ENCODE assay signal across 32 mouse cellular contexts in genomic region chr11:65055596-65055995, GRCm38 (mm10).
DNase-seq lines count a peak whose midpoint lies in the region; ATAC-seq lines count a peak whose summit lies in the region.
"Had no signal": no experiment of that assay in that cellular context is flagged by ENCODE, and none has a peak within 500 bp of the region (broad histone marks: within the 10 kb centered on the region; RNA-seq: fewer than 3 reads in every experiment).

No protein-coding gene starts in this region.

- no peaks in the 10 kb centered on the region for H3K27me3 ChIP-seq in embryonic facial prominence, embryonic 14.5 days (replicated peaks; ENCODE audit: control insufficient read depth, insufficient read depth, low read length)
- H3K27me3 ChIP-seq in embryonic facial prominence, embryonic 10.5 days (replicated peaks; ENCODE audit: low read depth, poor library complexity, severe bottlenecking), result no peaks in the 10 kb centered on the region
- H3K27me3 ChIP-seq in heart, embryonic 13.5 days (replicated peaks), result no peaks in the 10 kb centered on the region
- no peaks in the 10 kb centered on the region for H3K27me3 ChIP-seq in kidney, embryonic 16.5 days (ENCODE audit: insufficient read depth, low read length)
- H3K27me3 ChIP-seq: hindbrain, embryonic 15.5 days; limb, embryonic 13.5 days; liver, embryonic 13.5 days; midbrain, embryonic 12.5 days; Patski had no signal

- intact Hi-C loops in heart, postnatal 14 days (cut with DNase I), result no loop called here

- H3K9ac ChIP-seq in embryonic facial prominence, embryonic 14.5 days (ENCODE audit: low read depth, low read length), result no peak overlapping the region
- H3K9ac ChIP-seq in heart, embryonic 13.5 days, result no peak overlapping the region
- H3K9ac ChIP-seq in kidney, embryonic 16.5 days (replicated peaks; ENCODE audit: low read length), result no peak overlapping the region
- H3K9ac ChIP-seq: embryonic facial prominence, embryonic 13.5 days; hindbrain, embryonic 15.5 days; limb, embryonic 13.5 days; liver, embryonic 13.5 days; midbrain, embryonic 12.5 days had no signal

- no peak overlapping the region for H3K4me2 ChIP-seq in embryonic facial prominence, embryonic 14.5 days (ENCODE audit: low read depth, low read length)
- H3K4me2 ChIP-seq in heart, embryonic 13.5 days, result peak overlapping the region; percentile 42
- no peak overlapping the region for H3K4me2 ChIP-seq in kidney, embryonic 16.5 days (replicated peaks; ENCODE audit: low read depth, low read length)
- H3K4me2 ChIP-seq: embryonic facial prominence, embryonic 13.5 days; hindbrain, embryonic 15.5 days; limb, embryonic 13.5 days; liver, embryonic 13.5 days; midbrain, embryonic 12.5 days had no signal

- ATAC-seq in embryonic facial prominence, embryonic 14.5 days (ENCODE audit: low read depth), result no peak
- ATAC-seq in heart, embryonic 13.5 days (ENCODE audit: extremely low read depth, insufficient number of reproducible peaks, low FRiP score, low TSS enrichment), result no peak; the same call in 1 of the 2 replicates
- ATAC-seq in kidney, embryonic 16.5 days (ENCODE audit: low FRiP score, low TSS enrichment), result no peak
- ATAC-seq: forebrain, embryonic 16.5 days; inflammation-experienced regulatory T-cells, adult 6 months; Patski had no signal

- 69% methylated on average over 7 of the region's 7 CpGs for WGBS in embryonic facial prominence, embryonic 14.5 days
- whole genome bisulfite sequencing in embryonic facial prominence, embryonic 10.5 days, result 90% methylated on average over 7 of the region's 7 CpGs
- 14% methylated on average over 7 of the region's 7 CpGs for WGBS in heart, embryonic 13.5 days
- 69% methylated on average over 7 of the region's 7 CpGs for WGBS in kidney, embryonic 16.5 days

- H3K4me3 ChIP-seq in embryonic facial prominence, embryonic 14.5 days (ENCODE audit: low read depth, low read length), result no peak overlapping the region
- H3K4me3 ChIP-seq in embryonic facial prominence, embryonic 10.5 days, result no peak overlapping the region
- H3K4me3 ChIP-seq in heart, embryonic 13.5 days, result no peak overlapping the region
- H3K4me3 ChIP-seq in kidney, embryonic 16.5 days (ENCODE audit: low read length), result no peak overlapping the region
- H3K4me3 ChIP-seq: embryonic facial prominence, embryonic 13.5 days; erythroblast, embryonic 14.5 days; gastrocnemius, adult 2 months; hindbrain, embryonic 10.5 days; hindbrain, embryonic 15.5 days; layer of hippocampus, adult 2 months; left cerebral cortex, adult 2 months; limb, embryonic 13.5 days; liver, embryonic 13.5 days; midbrain, embryonic 12.5 days had no signal

- H3K36me3 ChIP-seq in embryonic facial prominence, embryonic 14.5 days (ENCODE audit: control insufficient read depth, insufficient read depth, low read length), result no peaks in the 10 kb centered on the region
- H3K36me3 ChIP-seq in embryonic facial prominence, embryonic 10.5 days (replicated peaks), result no peaks in the 10 kb centered on the region
- 0 out of 2 replicates have a peak, but pooled peaks cover 11% of the 10 kb centered on the region for H3K36me3 ChIP-seq in heart, embryonic 13.5 days
- H3K36me3 ChIP-seq in kidney, embryonic 16.5 days (ENCODE audit: insufficient read depth, low read length), result no peaks in the 10 kb centered on the region
- H3K36me3 ChIP-seq: embryonic facial prominence, embryonic 13.5 days; hindbrain, embryonic 10.5 days; hindbrain, embryonic 15.5 days; limb, embryonic 13.5 days; liver, embryonic 13.5 days; midbrain, embryonic 12.5 days had no signal

- H3K9me3 ChIP-seq in embryonic facial prominence, embryonic 14.5 days (ENCODE audit: control insufficient read depth, low read length), result no peaks in the 10 kb centered on the region
- H3K9me3 ChIP-seq in embryonic facial prominence, embryonic 10.5 days, result no peaks in the 10 kb centered on the region
- no peaks in the 10 kb centered on the region for H3K9me3 ChIP-seq in heart, embryonic 13.5 days
- H3K9me3 ChIP-seq in kidney, embryonic 16.5 days (ENCODE audit: low read length), result no peaks in the 10 kb centered on the region
- H3K9me3 ChIP-seq: embryonic facial prominence, embryonic 13.5 days; hindbrain, embryonic 10.5 days; hindbrain, embryonic 15.5 days; limb, embryonic 13.5 days; liver, embryonic 13.5 days; midbrain, embryonic 12.5 days had no signal

- peak; percentile 17 for DNase-seq in embryonic facial prominence, embryonic 14.5 days (ENCODE audit: low spot score)
- DNase-seq in embryonic facial prominence, embryonic 10.5 days (ENCODE audit: low spot score), result no peak
- DNase-seq in heart, postnatal 14 days, result no peak
- peak; percentile 2 for DNase-seq in 416B (ENCODE audit: low read depth)
- DNase-seq in heart, postnatal 4 days, result peak; percentile 14
- no peak for DNase-seq in embryo, embryonic 10.5 days (ENCODE audit: low spot score)
- DNase-seq: cerebellum, adult 11 months; cerebellum, adult 9-10 months; cerebellum, postnatal 36 days; embryo, embryonic 11 days; gastrocnemius, adult 2 months; gastrocnemius, postnatal 36 days; kidney, adult 11 months; kidney, postnatal 36 days; liver, embryonic 13.5 days; lung, adult 18-20 months; lung, postnatal 14 days; thymus, adult 2 months; thymus, postnatal 36 days had no signal

- H3K27ac ChIP-seq in embryonic facial prominence, embryonic 14.5 days (replicated peaks; ENCODE audit: low read depth, low read length), result no peak overlapping the region
- H3K27ac ChIP-seq in embryonic facial prominence, embryonic 10.5 days (replicated peaks), result no peak overlapping the region
- peak overlapping the region; percentile 30 for H3K27ac ChIP-seq in heart, embryonic 13.5 days (replicated peaks)
- H3K27ac ChIP-seq in kidney, embryonic 16.5 days (ENCODE audit: low read length), result no peak overlapping the region
- H3K27ac ChIP-seq: embryonic facial prominence, embryonic 13.5 days; gastrocnemius, adult 2 months; hindbrain, embryonic 10.5 days; hindbrain, embryonic 15.5 days; layer of hippocampus, adult 2 months; left cerebral cortex, adult 2 months; limb, embryonic 13.5 days; liver, embryonic 13.5 days; midbrain, embryonic 12.5 days had no signal

- H3K4me1 ChIP-seq in embryonic facial prominence, embryonic 14.5 days (ENCODE audit: control insufficient read depth, insufficient read depth, low read length), result no peaks in the 10 kb centered on the region
- peaks cover 17% of the 10 kb centered on the region for H3K4me1 ChIP-seq in embryonic facial prominence, embryonic 10.5 days
- peaks cover 31% of the 10 kb centered on the region for H3K4me1 ChIP-seq in heart, embryonic 13.5 days
- no peaks in the 10 kb centered on the region for H3K4me1 ChIP-seq in kidney, embryonic 16.5 days (ENCODE audit: insufficient read depth, low read length)
- H3K4me1 ChIP-seq: embryonic facial prominence, embryonic 13.5 days; liver, embryonic 13.5 days had no signal

Comparison
In these comparisons a context has a peak if more than half of its experiments do, and no peak if none do; other contexts are left out.
1. DNase-seq: peak in embryonic facial prominence, embryonic 14.5 days (single experiment), 416B (single experiment) and heart, postnatal 4 days (single experiment); none in embryonic facial prominence, embryonic 10.5 days (single experiment), heart, postnatal 14 days (0 of 2) and embryo, embryonic 10.5 days (single experiment).